Mouse (Mus musculus) cerebellum, adult 2 months (tissue): Measurements from ENCODE around the gene Wdr54. TPM values are rescaled to one million over a fixed set of nuclear protein-coding genes. Genes with fewer than 3 reads are reported as not detected.
A peak's percentile ranks its signal among the peaks of the same experiment; 100 is the strongest.

Source experiments
- DNase-seq, 2 experiments: peaks; one replicate each; pipeline ENCODE4 v3.0.0; 2021
- H3K27ac ChIP-seq: fragments of 200-500 bp; 2 replicates; pipeline ENCODE4 v1.5.1; 2012; ENCODE audit warnings: low read length, control low read depth, inconsistent platforms; ENCODE audit not compliant: insufficient read depth
- H3K27me3 ChIP-seq: fragments of 200-500 bp; 2 replicates; pipeline ENCODE4 v1.6.1; 2012; ENCODE audit warnings: inconsistent platforms, mild to moderate bottlenecking, low read length, moderate library complexity; ENCODE audit not compliant: control insufficient read depth, insufficient read depth
- H3K4me1 ChIP-seq: fragments of 200-500 bp; 2 replicates; pipeline ENCODE4 v1.6.1; 2011; ENCODE audit warnings: low read length; ENCODE audit not compliant: control insufficient read depth, insufficient read depth
- H3K4me3 ChIP-seq: fragments of 200-500 bp; replicated peaks from 2 replicates; pipeline ENCODE3; 2011; ENCODE audit warnings: mild to moderate bottlenecking, low read depth, low read length, control low read depth; ENCODE audit not compliant: insufficient read depth
- CTCF ChIP-seq: fragments of 200-500 bp; IDR thresholded peaks from 2 replicates; pipeline ENCODE4 v1.5.1; 2011; ENCODE audit warnings: low read depth, mild to moderate bottlenecking, control low read depth, low read length, moderate library complexity, borderline replicate concordance; ENCODE audit not compliant: insufficient read depth
- POLR2A ChIP-seq: fragments of 200-500 bp; IDR thresholded peaks from 2 replicates; pipeline ENCODE4 v1.6.1; 2011; ENCODE audit warnings: low read length, control low read depth, borderline replicate concordance; ENCODE audit not compliant: insufficient read depth
- WGBS: fragments of 180-500 bp; shearing (Covaris S2); methylation state at CpG from one replicate; pipeline ENCODE4 v1.1.7; 2018; 5-methylcytosine and 5-hydroxymethylcytosine counted together
- polyA plus RNA-seq: library from polyadenylated mRNA; depleted of rRNA; stranded (reverse); fragments of >200 nt; gene quantifications from 2 replicates; pipeline ENCODE4 v1.2.3, GENCODE M21; 2012; rRNA removed

The Wdr54 gene
- 22.7 and 29.1 TPM in 2 replicates for polyA plus RNA-seq

DNA sequence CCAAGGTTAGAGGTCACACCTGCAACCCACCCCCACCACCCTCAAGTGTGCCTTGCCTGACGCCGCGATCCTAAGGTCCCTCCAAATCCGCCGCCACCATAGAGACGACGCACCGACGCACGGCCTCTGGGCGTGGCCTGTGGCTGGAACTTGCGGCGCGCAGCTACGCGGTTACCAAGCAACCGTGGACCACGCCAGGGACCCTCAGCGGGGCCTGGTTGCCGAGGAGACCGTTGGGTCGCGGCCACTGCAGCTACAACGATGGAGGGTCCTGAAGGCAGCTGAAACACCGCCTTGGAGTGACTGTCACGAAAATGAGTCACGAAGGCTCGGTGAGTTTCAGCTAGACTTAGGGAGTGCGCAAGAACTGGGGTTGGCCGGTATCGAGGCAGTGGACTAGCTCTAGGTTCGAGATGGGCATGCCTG, at the start of gene Wdr54, which contains the start of gene 1700003E16Rik:
Gene Wdr54 (minus strand): TSS at position 139 of the 426 bp plus-strand sequence.
Gene 1700003E16Rik (plus strand): TSS at position 146 of the 426 bp plus-strand sequence.
- H3K27ac ChIP-seq, result no peak within 1 kb of the TSS
- peak; percentile 48; the same call in 1 of the 2 replicates for TF ChIP-seq POLR2A
- TF ChIP-seq CTCF, result no peak
- WGBS, result under 1% methylated on average over 32 of the region's 32 CpGs

DNA sequence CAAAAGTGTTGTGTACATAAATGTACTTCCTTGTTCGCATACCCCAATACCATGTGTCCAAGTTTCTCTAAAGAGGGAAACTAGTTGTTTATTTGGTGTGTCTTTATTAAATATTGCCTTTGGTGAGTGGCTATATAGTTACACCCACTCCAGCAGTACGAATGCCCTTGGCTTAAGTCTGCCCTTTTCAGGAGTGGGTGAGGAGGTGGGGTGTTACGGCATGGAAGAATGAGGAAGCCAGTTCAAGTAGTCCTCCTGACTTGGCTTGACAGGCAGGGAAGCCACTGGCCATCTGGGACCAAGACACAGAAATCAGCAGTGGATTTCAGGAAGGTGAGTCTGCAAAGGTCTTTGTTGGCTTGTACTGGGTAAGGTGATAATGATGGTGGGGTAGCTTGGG, 49.7 kb upstream of the Wdr54 start:
- H3K27ac ChIP-seq, result no peak overlapping the region
- H3K4me1 ChIP-seq, result peaks cover 2% of the 10 kb centered on the region; the same call in 1 of the 2 replicates
- no peak for TF ChIP-seq CTCF
- no peak for TF ChIP-seq POLR2A
- 85% methylated on average over 3 of the region's 3 CpGs for WGBS
- no peaks in the 10 kb centered on the region for H3K27me3 ChIP-seq
- DNase-seq, result no peak
- H3K4me3 ChIP-seq, result no peak overlapping the region

More for the DNA sequence above, at the start of gene Wdr54, which contains the start of gene 1700003E16Rik:
- H3K27me3 ChIP-seq, result no peaks in the 10 kb centered on the region
- peak; percentile 73 to 78 for DNase-seq
- no peaks in the 10 kb centered on the region for H3K4me1 ChIP-seq
- peak within 1 kb of the TSS; percentile 89 for H3K4me3 ChIP-seq

DNA sequence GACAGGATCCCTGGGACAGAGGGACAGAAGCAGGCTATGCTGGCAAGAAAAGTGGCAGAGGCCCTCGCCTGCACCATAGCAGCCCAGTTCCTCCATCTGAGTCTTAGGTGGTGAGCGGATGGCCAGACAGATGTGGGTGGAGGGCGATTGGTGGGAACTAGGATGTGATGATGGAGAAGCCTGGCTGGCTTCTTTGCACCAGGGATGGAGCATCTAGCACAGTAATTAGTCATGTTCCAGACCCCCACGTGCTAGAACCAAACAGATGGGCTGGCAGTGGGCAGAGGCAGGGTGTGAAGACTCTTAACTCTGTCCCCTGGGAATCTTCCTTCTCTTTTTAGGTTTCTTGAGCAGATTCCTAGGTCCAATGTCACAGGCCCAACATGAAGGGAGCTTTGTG, 47.1 kb upstream of the Wdr54 start:
- DNase-seq, result no peak
- no peak for TF ChIP-seq POLR2A
- no peak for TF ChIP-seq CTCF

DNA sequence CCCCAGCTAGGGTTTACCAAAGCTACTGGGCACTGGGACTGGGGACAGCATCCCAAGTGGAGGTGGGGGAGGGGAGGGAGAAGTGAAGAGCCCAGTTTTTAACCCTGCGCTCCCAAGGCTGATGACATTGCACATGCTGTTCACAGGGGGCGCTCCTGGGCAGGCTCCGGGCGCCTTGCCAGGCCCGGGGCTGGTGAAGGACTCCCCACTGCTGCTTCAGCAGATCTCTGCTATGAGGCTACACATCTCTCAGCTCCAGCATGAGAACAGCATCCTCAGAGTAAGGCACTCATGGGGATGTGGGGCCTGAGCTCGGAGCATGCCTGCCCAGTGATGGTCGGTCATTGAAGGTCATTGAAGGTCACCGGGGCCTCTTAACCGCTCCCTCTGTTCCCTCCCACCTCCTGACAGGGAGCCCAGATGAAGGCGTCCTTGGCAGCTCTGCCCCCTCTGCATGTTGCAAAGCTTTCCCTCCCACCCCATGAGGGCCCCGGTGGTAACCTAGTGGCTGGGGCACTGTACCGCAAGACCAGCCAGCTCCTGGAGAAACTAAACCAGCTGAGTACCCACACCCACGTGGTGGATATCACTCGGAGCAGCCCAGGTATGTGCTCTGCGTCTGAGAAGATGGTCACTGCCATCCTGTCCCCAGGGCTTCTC, 41.3 kb upstream of the Wdr54 start:
- peak overlapping the region; percentile 40 for H3K27ac ChIP-seq
- whole genome bisulfite sequencing, result 10% methylated on average over 15 of the region's 15 CpGs
- TF ChIP-seq POLR2A (no peak), CTCF (peak; percentile 62)
- H3K4me3 ChIP-seq, result no peak overlapping the region
- H3K27me3 ChIP-seq, result no peaks in the 10 kb centered on the region
- peaks cover 14% of the 10 kb centered on the region for H3K4me1 ChIP-seq
- peak; percentile 86 to 89 for DNase-seq

More for the DNA sequence above, 47.1 kb upstream of the Wdr54 start:
- no peak overlapping the region for H3K4me3 ChIP-seq
- no peak overlapping the region for H3K27ac ChIP-seq
- 77% methylated on average over 4 of the region's 4 CpGs for WGBS
- H3K27me3 ChIP-seq, result no peaks in the 10 kb centered on the region
- H3K4me1 ChIP-seq, result peaks cover 2% of the 10 kb centered on the region

DNA sequence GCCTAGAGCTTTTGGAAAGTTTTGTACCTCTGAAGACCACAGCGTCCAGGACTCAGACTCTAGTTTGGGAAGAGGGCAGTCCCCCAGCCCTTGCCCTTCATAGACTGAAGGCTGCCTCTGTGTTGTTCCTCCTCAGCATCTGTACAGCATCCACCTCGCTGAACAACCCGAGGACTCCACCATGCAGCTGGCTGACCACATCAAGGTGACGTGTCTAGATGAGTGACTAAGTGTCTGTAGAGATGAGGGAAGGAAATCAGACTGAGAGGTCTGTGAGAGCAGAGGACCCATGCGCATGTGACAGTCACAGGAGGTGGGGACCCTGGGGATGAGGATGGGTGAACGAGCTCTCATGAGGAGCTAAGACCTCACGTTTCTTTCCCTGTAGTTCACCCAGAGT, 37.4 kb upstream of the Wdr54 start:
- Histone ChIP-seq H3K27me3 (no peaks in the 10 kb centered on the region), H3K4me3 (no peak overlapping the region), H3K4me1 (peaks cover 15% of the 10 kb centered on the region), H3K27ac (no peak overlapping the region)
- 91% methylated on average over 7 of the region's 7 CpGs for WGBS
- no peak for DNase-seq
- TF ChIP-seq CTCF (no peak), POLR2A (no peak)

DNA sequence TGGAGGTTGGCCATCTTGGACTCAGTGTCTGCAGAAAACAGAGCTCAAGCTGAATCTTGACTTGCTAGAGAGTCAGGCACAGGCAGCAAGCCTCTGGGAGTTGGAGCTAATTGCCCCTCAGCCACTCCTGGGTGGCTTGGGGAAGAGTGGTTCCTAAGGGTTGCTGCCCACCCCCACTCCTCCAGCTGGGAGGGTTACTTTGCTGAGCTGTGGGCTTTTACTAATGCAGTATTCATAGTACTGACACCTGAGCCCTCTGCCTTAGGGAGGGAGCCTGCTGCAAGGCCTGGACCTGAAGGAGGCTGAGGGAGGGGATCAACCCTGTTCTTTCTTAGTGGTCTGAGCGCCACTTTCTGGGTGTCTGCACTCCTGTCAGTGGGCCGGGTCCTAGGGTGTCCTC, 30.7 kb upstream of the Wdr54 start:
- no peak for DNase-seq
- WGBS, result 77% methylated on average over 2 of the region's 2 CpGs

DNA sequence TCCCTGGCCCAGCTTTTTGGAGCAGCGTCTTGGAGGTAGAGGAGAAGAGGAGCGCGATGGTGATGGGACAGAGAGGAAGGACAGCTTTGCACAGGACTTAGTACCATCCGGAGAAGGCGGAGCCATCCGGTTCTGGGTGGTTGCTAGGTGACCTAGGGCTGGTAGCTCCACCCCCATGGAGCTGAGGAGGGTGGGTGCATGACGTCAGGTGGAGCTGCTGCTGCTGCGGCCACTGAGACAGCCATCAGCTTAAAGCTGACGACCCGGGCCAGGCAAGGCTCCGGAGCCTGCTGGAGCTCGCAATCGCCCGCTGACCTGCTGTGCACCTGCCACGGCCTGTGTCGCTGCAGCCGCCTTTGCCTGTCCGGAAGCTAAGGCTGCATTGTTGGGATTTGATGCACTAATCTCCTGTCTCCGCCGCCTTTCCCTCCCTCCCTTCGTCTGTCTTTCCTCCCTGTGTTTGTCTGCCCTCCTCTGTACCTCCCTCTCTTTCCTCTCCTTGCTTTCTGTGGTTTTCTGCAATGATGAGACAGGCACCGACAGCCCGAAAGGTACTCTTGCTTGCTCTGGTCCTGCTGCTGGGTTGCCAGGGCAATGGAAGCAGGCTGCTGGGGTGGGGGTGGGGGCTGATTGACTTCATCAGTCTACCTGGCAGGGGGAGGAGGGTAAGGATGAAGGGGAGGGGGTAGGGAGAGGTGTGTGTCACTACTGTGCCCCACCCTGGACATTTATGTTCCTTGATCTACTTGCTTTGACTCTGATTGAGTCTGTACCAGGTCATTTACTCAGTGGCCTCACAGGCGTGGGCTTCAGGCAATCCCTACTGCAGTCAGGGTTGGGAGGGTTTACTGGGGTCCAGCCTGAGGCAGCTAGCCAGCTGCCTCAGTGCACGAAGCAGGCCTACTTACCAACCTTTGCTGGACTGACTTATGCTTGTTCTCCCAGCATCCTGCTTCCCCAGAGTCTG, 30.0 kb upstream of the Wdr54 start:
- DNase-seq, result peak; percentile 93 to 95
- no peaks in the 10 kb centered on the region for H3K27me3 ChIP-seq
- 3% methylated on average over 25 of the region's 25 CpGs for WGBS

More for the DNA sequence above, 30.7 kb upstream of the Wdr54 start:
- Histone ChIP-seq H3K27me3 (no peaks in the 10 kb centered on the region), H3K4me1 (peaks cover 28% of the 10 kb centered on the region), H3K4me3 (peak overlapping the region; percentile 93), H3K27ac (peak overlapping the region; percentile 6; the same call in 1 of the 2 replicates)
- no peak for TF ChIP-seq CTCF
- no peak for TF ChIP-seq POLR2A

More for the DNA sequence above, 30.0 kb upstream of the Wdr54 start:
- Histone ChIP-seq H3K4me1 (peaks cover 28% of the 10 kb centered on the region), H3K27ac (peak overlapping the region; percentile 92), H3K4me3 (peak overlapping the region; percentile 93)
- TF ChIP-seq CTCF (no peak; the same call in 1 of the 2 replicates), POLR2A (peak; percentile 90; the same call in 1 of the 2 replicates)
